Mouse (Mus musculus) cortical plate, adult 2 months (tissue): ENCODE results near the gene Samd4b. TPM values are rescaled to one million over a fixed set of nuclear protein-coding genes. Genes with fewer than 3 reads are reported as not detected.
"Not testable (repeated sequence)": the region's sequence is repeated elsewhere in the genome, so short reads cannot be mapped to it uniquely, and the experiment has no call there.

ENCODE experiments used
- H3K27ac ChIP-seq: fragments of 200-500 bp; 2 replicates; pipeline ENCODE4 v1.5.1; 2012; ENCODE audit warnings: low read length, control low read depth, inconsistent platforms; ENCODE audit not compliant: insufficient read depth
- H3K4me1 ChIP-seq: fragments of 200-500 bp; 2 replicates; pipeline ENCODE4 v1.6.1; 2011; ENCODE audit warnings: low read length; ENCODE audit not compliant: control insufficient read depth, insufficient read depth
- H3K4me3 ChIP-seq: fragments of 200-500 bp; 2 replicates; pipeline ENCODE4 v1.5.1; 2011; ENCODE audit warnings: mild to moderate bottlenecking, low read length, control low read depth; ENCODE audit not compliant: insufficient read depth
- CTCF ChIP-seq: fragments of 200-500 bp; IDR thresholded peaks from 2 replicates; pipeline ENCODE4 v1.5.1; 2011; ENCODE audit warnings: mild to moderate bottlenecking, control low read depth, low read length; ENCODE audit not compliant: insufficient read depth; ENCODE audit errors: extremely low read depth
- POLR2A ChIP-seq: fragments of 200-500 bp; IDR thresholded peaks from 2 replicates; pipeline ENCODE4 v1.6.1; 2011; ENCODE audit warnings: mild to moderate bottlenecking, low read length, control low read depth; ENCODE audit not compliant: insufficient read depth; ENCODE audit errors: extremely low read depth
- polyA plus RNA-seq: library from polyadenylated mRNA; depleted of rRNA; stranded (reverse); fragments of >200 nt; gene quantifications from 2 replicates; pipeline ENCODE4 v1.2.3, GENCODE M21; 2012

Samd4b gene
- polyA plus RNA-seq, 1 experiment, result 63.8 TPM

DNA sequence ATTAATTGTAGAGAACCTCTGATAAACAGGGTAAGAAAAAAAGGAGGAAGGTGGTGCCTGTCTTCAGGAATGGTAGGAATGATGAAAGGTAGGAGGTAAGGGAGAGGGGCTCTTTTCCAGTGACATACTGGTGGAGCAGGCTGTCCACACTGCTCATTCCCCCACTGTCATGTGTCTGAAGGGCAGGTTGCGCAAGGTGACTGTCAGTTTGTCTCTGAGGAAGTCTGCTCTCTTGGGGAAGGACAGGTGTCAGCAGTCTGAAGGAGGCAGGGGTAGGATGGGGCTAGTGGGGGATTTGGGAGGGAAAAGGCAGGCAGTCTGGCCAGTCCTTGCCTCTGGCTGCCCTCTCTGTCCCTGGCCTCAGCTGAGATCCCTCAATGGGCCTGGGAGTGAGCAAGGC is 196.9 kb downstream of the Samd4b start:
- Histone ChIP-seq H3K27ac (no peak overlapping the region), H3K4me1 (no peaks in the 10 kb centered on the region), H3K4me3 (no peak overlapping the region)
- TF ChIP-seq CTCF, result no peak
- TF ChIP-seq POLR2A, result no peak

- TF ChIP-seq POLR2A (no peak), CTCF (no peak)
Observed at GRCm38 (mm10) chr7:28398696-28399340, 199.1 kb downstream of the Samd4b start.

DNA sequence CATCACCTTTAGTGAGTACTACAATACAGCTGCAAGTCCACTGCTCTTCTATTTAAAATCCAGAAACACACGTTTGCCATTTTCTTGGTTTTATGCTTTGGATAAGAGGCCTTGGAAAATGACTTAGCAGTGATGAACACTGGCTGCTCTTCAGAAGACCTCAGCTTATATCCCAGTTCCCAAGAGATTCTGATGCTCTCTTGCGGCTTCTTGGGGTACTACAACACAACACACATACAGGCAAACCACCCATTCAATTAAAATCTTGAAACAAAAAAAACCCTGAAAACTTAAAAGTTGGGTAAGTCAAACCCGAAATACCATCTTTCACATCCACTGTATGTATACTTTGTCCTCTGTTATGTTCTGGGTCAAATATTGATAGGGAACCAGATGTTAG is 199.9 kb downstream of the Samd4b start:
- TF ChIP-seq CTCF (no peak; the same call in 1 of the 2 replicates), POLR2A (no peak)
- Histone ChIP-seq H3K4me1 (no peaks in the 10 kb centered on the region), H3K4me3 (no peak overlapping the region), H3K27ac (no peak overlapping the region)

More at GRCm38 (mm10) chr7:28398696-28399340, 199.1 kb downstream of the Samd4b start:
- no peak overlapping the region for H3K27ac ChIP-seq
- H3K4me1 ChIP-seq, result no peaks in the 10 kb centered on the region
- no peak overlapping the region for H3K4me3 ChIP-seq

DNA sequence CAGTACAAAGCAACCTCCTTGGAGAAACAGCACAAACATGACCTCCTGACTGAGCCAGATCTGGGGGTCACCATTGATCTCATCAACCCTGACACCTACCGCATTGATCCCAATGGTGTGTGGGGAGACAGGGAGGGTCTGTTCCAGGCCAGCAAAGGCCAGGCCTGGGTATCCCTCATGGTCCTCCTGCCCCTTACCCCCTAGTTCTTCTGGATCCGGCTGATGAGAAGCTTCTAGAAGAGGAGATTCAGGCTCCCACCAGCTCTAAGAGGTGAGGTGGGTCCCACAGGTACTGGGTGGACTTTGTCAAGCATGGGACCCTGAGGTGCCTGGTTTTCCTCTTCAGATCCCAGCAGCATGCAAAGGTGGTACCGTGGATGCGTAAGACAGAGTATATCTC is 202.5 kb downstream of the Samd4b start:
- TF ChIP-seq CTCF, result no peak
- no peak for TF ChIP-seq POLR2A
- Histone ChIP-seq H3K4me3 (no peak overlapping the region), H3K27ac (no peak overlapping the region), H3K4me1 (no peaks in the 10 kb centered on the region)

- peak overlapping the region; percentile 10; the same call in 1 of the 2 replicates for H3K27ac ChIP-seq
- peak overlapping the region; percentile 55 for H3K4me3 ChIP-seq
- TF ChIP-seq CTCF, result no peak
- TF ChIP-seq POLR2A, result no peak
- H3K4me1 ChIP-seq, result no peaks in the 10 kb centered on the region
Observed at GRCm38 (mm10) chr7:28393272-28393951, 204.5 kb downstream of the Samd4b start.

DNA sequence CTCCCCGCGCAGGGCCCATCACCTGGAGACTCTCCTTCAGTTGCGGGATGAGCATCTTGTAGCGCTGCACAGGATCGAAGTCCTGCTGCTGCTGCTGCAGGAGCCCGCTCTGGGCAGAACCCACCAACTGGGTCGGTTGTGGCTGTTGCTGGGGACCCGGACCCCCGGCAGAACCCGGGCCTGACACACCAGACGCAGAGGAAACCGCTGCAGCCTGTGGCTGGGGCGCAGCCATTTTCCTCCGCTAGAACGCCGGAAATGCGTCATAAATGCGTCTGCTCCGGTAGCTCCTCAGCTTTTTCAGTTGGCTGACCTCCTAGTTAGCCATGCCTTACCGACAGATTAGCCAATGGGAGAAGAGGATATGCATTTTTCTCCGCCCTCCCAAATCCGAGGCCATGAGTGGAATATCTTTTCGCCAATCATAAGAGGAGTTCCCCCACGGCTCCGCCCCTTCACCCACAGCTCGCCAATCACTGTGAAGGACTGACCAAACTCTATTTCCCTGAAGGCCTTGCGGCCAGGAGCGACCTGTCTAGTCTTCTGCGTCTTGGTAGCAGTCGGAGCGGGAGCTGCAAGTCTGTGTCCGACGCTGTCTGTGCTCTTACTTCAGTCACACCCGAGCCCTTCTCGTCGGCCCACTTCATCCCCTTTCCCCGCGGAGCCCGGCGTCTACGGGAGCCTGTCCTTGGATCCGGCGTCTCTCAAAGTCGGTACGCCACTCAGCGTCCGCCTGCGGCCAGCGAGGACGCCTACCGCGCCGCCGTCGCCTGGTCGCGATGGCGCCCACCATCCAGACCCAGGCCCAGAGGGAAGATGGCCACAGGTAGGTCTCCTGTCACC is 205.3 kb downstream of the Samd4b start, which contains the start of the genes Med29 and Paf1:
Gene Med29 (minus strand): TSS at position 280 of the 843 bp plus-strand sequence.
Gene Paf1 (plus strand): TSS at position 523 of the 843 bp plus-strand sequence.
- Histone ChIP-seq H3K4me3 (peak within 1 kb of the TSS; percentile 55), H3K4me1 (no peaks in the 10 kb centered on the region), H3K27ac (peak within 1 kb of the TSS; percentile 10; the same call in 1 of the 2 replicates)
- peak; percentile 100 for TF ChIP-seq POLR2A
- TF ChIP-seq CTCF, result no peak

DNA sequence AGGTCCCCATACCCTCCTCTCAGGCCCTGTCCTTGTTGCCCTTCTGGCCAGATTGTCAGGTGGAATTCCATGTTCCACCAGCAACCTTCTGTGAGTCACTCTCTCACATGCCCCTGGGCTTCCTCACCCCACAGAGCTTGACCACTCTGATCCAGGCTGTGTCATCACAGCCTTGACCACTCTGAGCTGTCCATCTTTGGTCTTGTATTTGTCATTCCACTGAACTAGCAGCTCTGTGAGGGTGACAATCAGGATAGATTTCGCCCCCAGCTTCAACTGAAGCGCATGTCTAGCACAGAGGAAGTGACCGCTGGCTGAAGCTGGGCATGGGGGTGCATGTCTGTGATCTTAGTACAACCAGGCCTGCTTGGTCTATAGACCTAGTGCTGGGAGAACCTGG is 207.6 kb downstream of the Samd4b start:
- TF ChIP-seq POLR2A, result no peak
- no peak for TF ChIP-seq CTCF
- no peaks in the 10 kb centered on the region for H3K4me1 ChIP-seq
- H3K27ac ChIP-seq, result no peak overlapping the region
- H3K4me3 ChIP-seq, result no peak overlapping the region

DNA sequence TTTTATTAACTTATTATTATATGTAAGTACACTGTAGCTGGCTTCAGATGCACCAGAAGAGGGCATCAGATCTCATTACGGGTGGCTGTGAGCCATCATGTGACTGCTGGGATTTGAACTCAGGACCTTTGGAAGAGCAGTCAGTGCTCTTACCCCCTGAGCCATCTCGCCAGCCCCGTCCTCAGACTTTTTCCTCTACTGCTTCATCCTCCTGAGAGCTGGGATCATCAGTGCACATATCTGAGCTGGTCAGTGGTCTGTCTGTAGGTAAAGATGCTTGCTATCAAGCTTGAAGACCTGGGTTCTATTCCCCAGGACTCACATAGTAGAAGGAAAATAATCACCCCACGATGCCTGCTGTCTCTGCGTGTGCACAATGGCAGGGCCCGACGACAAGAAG is 210.6 kb downstream of the Samd4b start:
- not testable (repeated sequence) for H3K4me1 ChIP-seq, H3K27ac ChIP-seq, H3K4me3 ChIP-seq

DNA sequence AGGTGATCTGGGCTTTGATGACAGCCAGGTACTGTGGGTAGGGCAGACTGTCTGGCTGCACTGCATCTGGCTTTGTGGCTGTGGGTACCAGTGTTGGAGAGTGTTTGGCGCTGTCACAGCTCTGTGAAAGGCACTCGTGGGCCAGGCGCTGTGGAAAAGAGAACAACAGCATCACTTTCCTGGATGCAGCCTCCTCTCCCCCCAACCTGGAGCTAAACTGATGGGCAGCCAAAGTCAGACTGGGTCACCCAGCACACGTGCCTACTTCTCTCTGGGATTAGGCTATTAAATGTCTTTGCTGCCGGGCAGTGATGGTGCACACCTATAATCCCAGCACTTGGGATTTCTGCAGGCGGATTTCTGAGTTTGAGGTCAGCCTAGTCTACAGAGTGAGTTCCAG is 211.1 kb downstream of the Samd4b start:
- not testable (repeated sequence) for H3K27ac ChIP-seq, H3K4me3 ChIP-seq, H3K4me1 ChIP-seq

DNA sequence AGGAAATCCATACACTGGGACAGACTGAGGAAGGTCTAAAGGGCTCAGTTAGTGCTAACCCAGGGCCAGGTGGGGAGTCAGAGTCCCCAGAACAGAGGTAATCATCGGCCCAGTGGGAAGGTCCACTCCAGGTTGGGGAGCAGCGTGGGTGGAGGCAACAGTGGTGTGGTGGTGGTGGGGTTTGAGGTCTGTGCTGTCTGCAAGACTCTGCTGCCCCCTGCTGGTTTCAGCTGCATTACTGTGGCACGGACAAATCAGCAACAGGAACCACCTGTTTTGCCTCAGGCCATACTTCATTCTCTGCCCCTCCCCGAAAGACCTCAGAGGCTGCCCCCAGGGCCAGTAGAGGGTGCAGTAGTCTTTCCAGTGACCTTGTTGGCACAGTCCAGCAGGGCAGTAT is 211.5 kb downstream of the Samd4b start:
- Histone ChIP-seq H3K27ac (no peak overlapping the region), H3K4me1 (peaks cover 5% of the 10 kb centered on the region), H3K4me3 (no peak overlapping the region)
- no peak for TF ChIP-seq POLR2A
- peak; percentile 88 for TF ChIP-seq CTCF
